Comparison of ENCODE assay signal across 8 mouse cellular contexts in the genomic region with DNA sequence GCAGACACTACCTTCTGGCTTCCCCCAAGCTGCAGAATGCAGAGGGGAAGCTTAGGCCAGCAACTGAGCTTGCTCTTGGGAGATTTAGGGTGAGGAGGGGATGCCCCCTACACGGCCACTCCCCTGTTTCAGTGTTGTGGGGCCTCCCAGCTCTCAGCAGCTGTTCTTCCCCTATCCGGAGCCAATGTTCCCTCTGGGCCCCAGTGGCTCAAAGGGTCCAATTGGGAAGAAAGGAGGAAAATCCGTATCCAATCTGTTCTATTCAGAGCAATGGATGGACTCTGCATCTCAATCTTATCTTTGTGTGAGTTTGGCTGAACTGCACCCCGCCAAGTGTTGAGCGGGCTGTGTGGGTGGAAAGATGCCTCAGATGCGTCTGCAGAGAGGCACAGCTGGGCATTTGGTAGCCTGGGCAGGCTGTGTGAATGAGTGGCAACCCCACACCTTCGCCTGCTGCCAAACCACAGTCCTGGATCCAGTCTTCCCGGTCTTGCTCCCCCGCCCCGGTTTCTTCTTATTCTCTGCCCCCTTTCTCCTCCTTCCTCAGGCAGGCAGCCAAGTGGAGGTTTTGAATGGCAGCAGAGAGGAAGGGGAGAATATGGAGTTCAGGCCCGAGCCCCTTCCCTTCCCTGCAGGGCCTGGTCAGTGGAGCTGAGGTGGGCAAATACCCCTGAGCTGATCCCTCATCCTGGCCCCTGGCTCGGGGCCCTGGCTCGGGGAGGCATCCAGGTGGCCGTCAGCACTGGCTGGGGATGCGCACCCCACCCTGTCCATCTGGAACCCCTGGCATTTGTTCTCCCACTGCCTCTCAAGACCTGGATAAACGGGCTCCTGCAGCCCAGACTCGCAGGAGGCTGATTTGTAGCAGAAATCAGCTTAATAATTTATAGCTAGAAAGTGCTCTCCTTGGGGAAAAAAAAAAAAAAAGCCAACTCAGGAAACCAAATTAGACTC.
A peak's percentile ranks its signal among the peaks of the same experiment; 100 is the strongest.
DNase-seq lines count a peak whose midpoint lies in the region; ATAC-seq and TF ChIP-seq lines count a peak whose summit lies in the region.

No protein-coding gene starts in this region.

- no peak for TF ChIP-seq CTCF in lung, postnatal 0 days (IDR thresholded peaks at IDR 0.05)

- no peak overlapping the region for H3K27ac ChIP-seq in lung, embryonic 16.5 days (ENCODE audit: low read length)
- H3K27ac ChIP-seq in lung, postnatal 0 days (ENCODE audit: low read length): no peak overlapping the region
- H3K27ac ChIP-seq in midbrain, embryonic 15.5 days: peak overlapping the region; percentile 75

- H3K27me3 ChIP-seq in lung, embryonic 16.5 days (ENCODE audit: control insufficient read depth, insufficient read depth, low read depth, low read length): no peaks in the 10 kb centered on the region
- no peaks in the 10 kb centered on the region for H3K27me3 ChIP-seq in lung, postnatal 0 days (replicated peaks; ENCODE audit: insufficient read depth, low read length)
- H3K27me3 ChIP-seq in midbrain, embryonic 15.5 days (replicated peaks): no peaks in the 10 kb centered on the region

- H3K36me3 ChIP-seq in lung, embryonic 16.5 days (ENCODE audit: control insufficient read depth, insufficient read depth, low read length): no peaks in the 10 kb centered on the region
- no peaks in the 10 kb centered on the region for H3K36me3 ChIP-seq in lung, postnatal 0 days (ENCODE audit: insufficient read depth, low read length)
- no peaks in the 10 kb centered on the region for H3K36me3 ChIP-seq in midbrain, embryonic 15.5 days (replicated peaks)

- DNase-seq in embryo, embryonic 10.5 days (ENCODE audit: low spot score): peak; percentile 37
- no peak for DNase-seq in embryo, embryonic 10 days (ENCODE audit: low spot score)
- DNase-seq in lung, postnatal 0 days (ENCODE audit: low spot score): no peak
- DNase-seq in heart, postnatal 14 days: peak; percentile 23 to 27
- DNase-seq in spleen, postnatal 14 days (ENCODE audit: low spot score in 2 of 2): no peak

- H3K4me2 ChIP-seq in lung, embryonic 16.5 days (ENCODE audit: low read depth, low read length): no peak overlapping the region
- H3K4me2 ChIP-seq in lung, postnatal 0 days (replicated peaks; ENCODE audit: low read depth, low read length): no peak overlapping the region
- H3K4me2 ChIP-seq in midbrain, embryonic 15.5 days: peak overlapping the region; percentile 22

- 37% methylated on average over 17 of the region's 17 CpGs for WGBS in lung, embryonic 16.5 days
- 44% methylated on average over 17 of the region's 17 CpGs for WGBS in lung, postnatal 0 days
- WGBS in midbrain, embryonic 15.5 days: 15% methylated on average over 17 of the region's 17 CpGs

- no peak overlapping the region for H3K9ac ChIP-seq in lung, embryonic 16.5 days (ENCODE audit: low read length)
- H3K9ac ChIP-seq in lung, postnatal 0 days (replicated peaks; ENCODE audit: low read depth): no peak overlapping the region
- H3K9ac ChIP-seq in midbrain, embryonic 15.5 days: no peak overlapping the region

- intact Hi-C loops in heart, postnatal 14 days (cut with DNase I): no loop called here

- H3K4me1 ChIP-seq in lung, embryonic 16.5 days (replicated peaks; ENCODE audit: control insufficient read depth, insufficient read depth, low read length): peaks cover 8% of the 10 kb centered on the region
- no peaks in the 10 kb centered on the region; the same call in 1 of the 2 replicates for H3K4me1 ChIP-seq in lung, postnatal 0 days (ENCODE audit: insufficient read depth, low read depth, low read length)
- peaks cover 24% of the 10 kb centered on the region for H3K4me1 ChIP-seq in midbrain, embryonic 15.5 days

- H3K9me3 ChIP-seq in lung, embryonic 16.5 days (ENCODE audit: control insufficient read depth, low read length): no peaks in the 10 kb centered on the region
- H3K9me3 ChIP-seq in lung, postnatal 0 days (ENCODE audit: low read length): no peaks in the 10 kb centered on the region
- H3K9me3 ChIP-seq in midbrain, embryonic 15.5 days: no peaks in the 10 kb centered on the region

- TF ChIP-seq EP300 in lung, postnatal 0 days (IDR thresholded peaks at IDR 0.05): no peak

- ATAC-seq in lung, embryonic 16.5 days (ENCODE audit: low read depth): peak; percentile 37
- no peak for ATAC-seq in lung, postnatal 0 days
- peak; percentile 79 for ATAC-seq in midbrain, embryonic 15.5 days (replicated peaks)
- no peak for ATAC-seq in megakaryocyte, adult 5-6 weeks (ENCODE audit: poor library complexity, severe bottlenecking)

- H3K4me3 ChIP-seq in lung, embryonic 16.5 days (ENCODE audit: low read length): no peak overlapping the region
- H3K4me3 ChIP-seq in lung, postnatal 0 days (ENCODE audit: low read depth, low read length): no peak overlapping the region
- H3K4me3 ChIP-seq in midbrain, embryonic 15.5 days: no peak overlapping the region

Comparison
In these comparisons a context has a peak if more than half of its experiments do, and no peak if none do; other contexts are left out.
1. DNase-seq: peak in embryo, embryonic 10.5 days (single experiment) and heart, postnatal 14 days (2 of 2); none in embryo, embryonic 10 days (single experiment), lung, postnatal 0 days (single experiment) and spleen, postnatal 14 days (0 of 2).
2. ATAC-seq: peak in lung, embryonic 16.5 days (single experiment) and midbrain, embryonic 15.5 days (single experiment); none in lung, postnatal 0 days (single experiment) and megakaryocyte, adult 5-6 weeks (single experiment).